25 mouse cellular contexts compared by ENCODE assay signal in the genomic region with DNA sequence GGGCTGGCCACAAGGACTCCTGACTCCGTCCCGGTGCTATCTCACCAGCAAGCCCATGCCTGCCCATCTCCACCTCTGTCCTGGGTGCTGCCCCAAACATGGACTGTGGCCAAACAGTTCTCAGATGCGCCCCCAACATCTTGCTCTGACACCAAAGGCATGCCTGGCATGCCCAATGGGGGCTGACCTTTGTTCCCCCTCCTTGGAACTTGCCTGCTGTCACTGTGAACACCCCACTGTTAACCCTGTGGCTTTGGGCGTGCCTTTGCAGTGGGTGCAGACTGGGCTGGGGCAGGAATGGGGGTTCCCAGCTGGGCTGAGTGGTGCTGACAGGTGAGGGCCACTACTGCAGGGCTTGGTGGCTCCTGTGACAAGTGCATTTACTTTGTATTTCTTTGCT. TPM values are rescaled to one million over a fixed set of nuclear protein-coding genes. Genes with fewer than 3 reads are reported as not detected.
DNase-seq lines count a peak whose midpoint lies in the region; ATAC-seq and TF ChIP-seq lines count a peak whose summit lies in the region.
"Had no signal": no experiment of that assay in that cellular context is flagged by ENCODE, and none has a peak within 500 bp of the region (broad histone marks: within the 10 kb centered on the region; RNA-seq: fewer than 3 reads in every experiment).

No protein-coding gene starts in this region.

- H3K4me1 ChIP-seq in kidney, embryonic 16.5 days (ENCODE audit: insufficient read depth, low read length), result peaks cover 18% of the 10 kb centered on the region
- H3K4me1 ChIP-seq in MEL (ENCODE audit: control insufficient read depth in 1 of 2, insufficient read depth in 2 of 2, low read length in 2 of 2), result peaks cover 0 to 6% of the 10 kb centered on the region in 2 experiments; a peak in 2 of 4 replicates

- H3K27ac ChIP-seq in gastrocnemius, adult 2 months, result peak overlapping the region; percentile 28; the same call in 1 of the 2 replicates
- H3K27ac ChIP-seq in kidney, embryonic 16.5 days (ENCODE audit: low read length), result no peak overlapping the region
- H3K27ac ChIP-seq in MEL (ENCODE audit: control insufficient read depth, low read depth, low read length), result no peak overlapping the region
- H3K27ac ChIP-seq: forebrain, embryonic 10.5 days; limb, embryonic 12.5 days had no signal

- no peaks in the 10 kb centered on the region for H3K9me3 ChIP-seq in kidney, embryonic 16.5 days (ENCODE audit: low read length)
- H3K9me3 ChIP-seq in MEL (replicated peaks; ENCODE audit: insufficient read depth, low read length), result no peaks in the 10 kb centered on the region
- H3K9me3 ChIP-seq: forebrain, embryonic 10.5 days; limb, embryonic 12.5 days; liver, embryonic 13.5 days had no signal

- H3K79me3 ChIP-seq in C2C12 (ENCODE audit: low read depth), result peaks cover 20% of the 10 kb centered on the region

- no peak overlapping the region for H3K9ac ChIP-seq in kidney, embryonic 16.5 days (replicated peaks; ENCODE audit: low read length)
- no peak overlapping the region for H3K9ac ChIP-seq in MEL (ENCODE audit: control insufficient read depth, low read depth, low read length, poor library complexity, severe bottlenecking)
- H3K9ac ChIP-seq: limb, embryonic 12.5 days; liver, embryonic 13.5 days had no signal

- H3K79me2 ChIP-seq in C2C12 (ENCODE audit: control insufficient read depth, insufficient read depth) (peaks cover 38% of the 10 kb centered on the region), MEL (ENCODE audit: control insufficient read depth, insufficient read depth, low read length, poor library complexity) (peaks cover 24% of the 10 kb centered on the region)

- TF ChIP-seq CTCF in gastrocnemius, adult 2 months (IDR thresholded peaks at IDR 0.05), result no peak
- TF ChIP-seq CTCF in C2C12 (IDR thresholded peaks at IDR 0.05; ENCODE audit: control insufficient read depth, insufficient read depth, insufficient read length) (no peak), MEL (IDR thresholded peaks at IDR 0.05 in 2 of 3, conservative IDR thresholded peaks at IDR 0.05 in 1 of 3; ENCODE audit: control insufficient read depth in 1 of 3, insufficient read depth in 1 of 3, low read depth in 2 of 3, low read length in 3 of 3, poor library complexity in 1 of 3, severe bottlenecking in 1 of 3) (no peak)

- H3ac ChIP-seq in C2C12 (ENCODE audit: control insufficient read depth, insufficient read length, low read depth), result no peak overlapping the region

- H3K4me2 ChIP-seq in kidney, embryonic 16.5 days (replicated peaks; ENCODE audit: low read depth, low read length), result no peak overlapping the region
- H3K4me2 ChIP-seq: limb, embryonic 12.5 days; liver, embryonic 13.5 days; midbrain, embryonic 11.5 days had no signal

- TF ChIP-seq EP300 in MEL (IDR thresholded peaks at IDR 0.05; ENCODE audit: low read depth in 1 of 2, low read length in 2 of 2), result no peak

- no peak for DNase-seq in gastrocnemius, adult 2 months
- DNase-seq in gastrocnemius, postnatal 10 days, result no peak
- peak; percentile 37 for DNase-seq in kidney, postnatal 14 days
- DNase-seq in MEL (ENCODE audit: low read depth, low spot score), result peak; percentile 23
- DNase-seq in ovary, postnatal 10 days (ENCODE audit: low spot score), result no peak
- DNase-seq: adrenal gland, postnatal 25 days; gastrocnemius, postnatal 25 days; kidney, adult 11 months; kidney, postnatal 10 days; liver, embryonic 13.5 days; lung, adult 2 months; lung, postnatal 14 days had no signal

- TF ChIP-seq POLR2A in MEL (IDR thresholded peaks at IDR 0.05; ENCODE audit: control insufficient read depth in 1 of 2, insufficient read depth in 1 of 2, low read depth in 1 of 2, low read length in 2 of 2, poor library complexity in 1 of 2), result no peak

- ATAC-seq in kidney, embryonic 16.5 days (ENCODE audit: low FRiP score, low TSS enrichment), result no peak
- ATAC-seq in granulocyte monocyte progenitor cell, adult 5-6 weeks (replicated peaks; ENCODE audit: poor library complexity, severe bottlenecking), result no peak
- ATAC-seq: forebrain, embryonic 16.5 days; hindbrain, postnatal 0 days had no signal

- H3K4me3 ChIP-seq in gastrocnemius, adult 2 months, result no peak overlapping the region
- H3K4me3 ChIP-seq in kidney, embryonic 16.5 days (ENCODE audit: low read length), result no peak overlapping the region
- H3K4me3 ChIP-seq in C2C12 (ENCODE audit: insufficient read depth, poor library complexity, severe bottlenecking) (no peak overlapping the region), MEL (ENCODE audit: control insufficient read depth in 1 of 2, insufficient read depth in 1 of 2, low read depth in 2 of 2, low read length in 2 of 2) (no peak overlapping the region)
- H3K4me3 ChIP-seq: limb, embryonic 12.5 days; liver, embryonic 13.5 days had no signal

- WGBS in kidney, embryonic 16.5 days, result 86% methylated on average over 4 of the region's 4 CpGs

- TF ChIP-seq RAD21 in MEL (IDR thresholded peaks at IDR 0.05; ENCODE audit: low read depth, low read length), result no peak

- peaks cover 60% of the 10 kb centered on the region for H3K36me3 ChIP-seq in kidney, embryonic 16.5 days (ENCODE audit: insufficient read depth, low read length)
- H3K36me3 ChIP-seq in C2C12 (ENCODE audit: control insufficient read depth, insufficient read depth), result peaks cover 66% of the 10 kb centered on the region
- H3K36me3 ChIP-seq in MEL (ENCODE audit: control insufficient read depth in 1 of 2, insufficient read depth in 2 of 2, low read length in 2 of 2), result peaks cover 7% of the 10 kb centered on the region in 2 experiments; a peak in 3 of 4 replicates

- intact Hi-C loops in gastrocnemius, adult 2 months (cut with DNase I), result no loop called here

- H3K27me3 ChIP-seq in kidney, embryonic 16.5 days (ENCODE audit: insufficient read depth, low read length), result no peaks in the 10 kb centered on the region
- H3K27me3 ChIP-seq in C2C12 (ENCODE audit: control insufficient read depth, insufficient read depth, insufficient read length) (no peaks in the 10 kb centered on the region), MEL (ENCODE audit: control insufficient read depth in 1 of 2, insufficient read depth in 2 of 2, low read length in 2 of 2) (no peaks in the 10 kb centered on the region)
- H3K27me3 ChIP-seq: limb, embryonic 12.5 days; liver, embryonic 13.5 days had no signal

TF ChIP-seq in MEL, 35 proteins besides CTCF, POLR2A, EP300 and RAD21 (continues in another document):
- no peak for TF ChIP-seq RCOR1 (IDR thresholded peaks at IDR 0.05; ENCODE audit: low read depth, low read length)

RNA-seq across cellular contexts. Expression of a gene that starts 4.2 kb away (rescaled TPM):
- total RNA-seq in gastrocnemius, adult 2 months (2021), result 10 to 100 TPM; 28.9 to 29.1 TPM
- total RNA-seq in gastrocnemius, postnatal 10 days (2021), result 10 to 100 TPM; 31.6 to 41.3 TPM
- polyA plus RNA-seq in kidney, embryonic 16.5 days (2015; fragmentation: Nextera tagmentation; extraction: Ambion mirVana), result 71.2 and 87.3 TPM in 2 replicates
- 106 TPM for polyA plus RNA-seq in C2C12 (2012; fragmentation: generic; extraction: Trizol)
- total RNA-seq in MEL (2012; rRNA removed), result 50.4 and 52.0 TPM in 2 replicates
- polyA plus RNA-seq in MEL (2012; ENCODE audit: insufficient read depth in 1 of 2, insufficient read length in 2 of 2, low read depth in 1 of 2, low replicate concordance in 2 of 2, missing spikeins in 1 of 2), result 100 to 1,000 TPM in 1 of 2 experiments, not detected in 1; 210 TPM
- total RNA-seq in granulocyte monocyte progenitor cell, adult 5-6 weeks (2014; fragmentation: Nextera tagmentation), result 88.0 and 106 TPM in 2 replicates
- 13.8 and 18.3 TPM in 2 replicates for total RNA-seq in granulocyte monocyte progenitor cell, adult 5-6 weeks (2017)

RNA-seq across cellular contexts. Expression of a gene that starts 4.6 kb away (rescaled TPM):
- 10 to 100 TPM; 22.3 to 29.8 TPM for total RNA-seq in gastrocnemius, adult 2 months (2021)
- 10 to 100 TPM; 26.8 to 30.9 TPM for total RNA-seq in gastrocnemius, postnatal 10 days (2021)
- 123 and 129 TPM in 2 replicates for polyA plus RNA-seq in kidney, embryonic 16.5 days (2015; fragmentation: Nextera tagmentation; extraction: Ambion mirVana)
- polyA plus RNA-seq in C2C12 (2012; fragmentation: generic; extraction: Trizol) (74.8 TPM), MEL (2012; ENCODE audit: insufficient read depth in 1 of 2, insufficient read length in 2 of 2, low read depth in 1 of 2, low replicate concordance in 2 of 2, missing spikeins in 1 of 2) (100 to 1,000 TPM in 1 of 2 experiments, not detected in 1; 217 TPM)
- total RNA-seq in MEL (2012; rRNA removed), result 79.8 and 86.9 TPM in 2 replicates
- 99.1 and 108 TPM in 2 replicates for total RNA-seq in granulocyte monocyte progenitor cell, adult 5-6 weeks (2014; fragmentation: Nextera tagmentation)
- total RNA-seq in granulocyte monocyte progenitor cell, adult 5-6 weeks (2017), result 33.0 and 33.7 TPM in 2 replicates

RNA-seq across cellular contexts. Expression of a gene that starts 11.2 kb away (rescaled TPM):
- total RNA-seq in gastrocnemius, adult 2 months (2021), result under 1 TPM; 0.38 to 0.98 TPM
- total RNA-seq in gastrocnemius, postnatal 10 days (2021), result under 1 TPM; 0.20 to 0.52 TPM
- 0.70 TPM in 1 of 2 replicates, not detected in the other for polyA plus RNA-seq in kidney, embryonic 16.5 days (2015; fragmentation: Nextera tagmentation; extraction: Ambion mirVana)
- 0.87 TPM for polyA plus RNA-seq in C2C12 (2012; fragmentation: generic; extraction: Trizol)
- 0.42 and 0.59 TPM in 2 replicates for total RNA-seq in MEL (2012; rRNA removed)
- 1 to 10 TPM in 1 of 2 experiments, not detected in 1; 1.1 TPM for polyA plus RNA-seq in MEL (2012; ENCODE audit: insufficient read depth in 1 of 2, insufficient read length in 2 of 2, low read depth in 1 of 2, low replicate concordance in 2 of 2, missing spikeins in 1 of 2)
- total RNA-seq in granulocyte monocyte progenitor cell, adult 5-6 weeks (2014; fragmentation: Nextera tagmentation), result not detected in 2 replicates
- total RNA-seq in granulocyte monocyte progenitor cell, adult 5-6 weeks (2017), result 0.15 TPM in 1 of 2 replicates, not detected in the other
- total RNA-seq: common myeloid progenitor, adult 5-6 weeks; megakaryocyte progenitor cell, adult 5-6 weeks had no signal
- polyA plus RNA-seq: forebrain, embryonic 16.5 days; hindbrain, postnatal 0 days; limb, embryonic 12.5 days; liver, embryonic 13.5 days; midbrain, embryonic 11.5 days; midbrain, postnatal 0 days; stomach, embryonic 14.5 days had no signal

RNA-seq across cellular contexts. Expression of a gene that starts 19.5 kb away (rescaled TPM):
- total RNA-seq in gastrocnemius, adult 2 months (2021), result 100 to 1,000 TPM; 397 to 414 TPM
- total RNA-seq in gastrocnemius, postnatal 10 days (2021), result 100 to 1,000 TPM; 289 to 339 TPM
- 4.5 and 4.6 TPM in 2 replicates for polyA plus RNA-seq in kidney, embryonic 16.5 days (2015; fragmentation: Nextera tagmentation; extraction: Ambion mirVana)
- polyA plus RNA-seq in C2C12 (2012; fragmentation: generic; extraction: Trizol), result 29.2 TPM
- total RNA-seq in MEL (2012; rRNA removed), result not detected in 2 replicates
- under 1 TPM in 1 of 2 experiments, not detected in 1; 0.39 TPM for polyA plus RNA-seq in MEL (2012; ENCODE audit: insufficient read depth in 1 of 2, insufficient read length in 2 of 2, low read depth in 1 of 2, low replicate concordance in 2 of 2, missing spikeins in 1 of 2)
- total RNA-seq in granulocyte monocyte progenitor cell, adult 5-6 weeks (2014; fragmentation: Nextera tagmentation), result not detected in 2 replicates
- total RNA-seq in granulocyte monocyte progenitor cell, adult 5-6 weeks (2017), result not detected in 2 replicates
- total RNA-seq: common myeloid progenitor, adult 5-6 weeks; hindbrain, postnatal 0 days; megakaryocyte progenitor cell, adult 5-6 weeks; midbrain, postnatal 0 days had no signal
- polyA plus RNA-seq: forebrain, embryonic 16.5 days; spleen, adult 2 months had no signal

RNA-seq across cellular contexts. Expression of a gene that starts 32.7 kb away (rescaled TPM):
- total RNA-seq in gastrocnemius, adult 2 months (2021), result 100 to 1,000 TPM; 579 to 691 TPM
- total RNA-seq in gastrocnemius, postnatal 10 days (2021), result 100 to 1,000 TPM; 846 to 935 TPM
- polyA plus RNA-seq in kidney, embryonic 16.5 days (2015; fragmentation: Nextera tagmentation; extraction: Ambion mirVana), result 1,744 and 2,086 TPM in 2 replicates
- polyA plus RNA-seq in C2C12 (2012; fragmentation: generic; extraction: Trizol) (1,494 TPM), MEL (2012; ENCODE audit: insufficient read depth in 1 of 2, insufficient read length in 2 of 2, low read depth in 1 of 2, low replicate concordance in 2 of 2, missing spikeins in 1 of 2) (1,000 to 10,000 TPM in 1 of 2 experiments, not detected in 1; 1,528 TPM)
- 983 and 1,061 TPM in 2 replicates for total RNA-seq in MEL (2012; rRNA removed)
- 1,332 and 1,363 TPM in 2 replicates for total RNA-seq in granulocyte monocyte progenitor cell, adult 5-6 weeks (2014; fragmentation: Nextera tagmentation)
- total RNA-seq in granulocyte monocyte progenitor cell, adult 5-6 weeks (2017), result 324 and 374 TPM in 2 replicates

Comparison
In these comparisons a context has a peak if more than half of its experiments do, and no peak if none do; other contexts are left out.
1. DNase-seq: peak in kidney, postnatal 14 days (single experiment) and MEL (single experiment); none in gastrocnemius, adult 2 months (single experiment), gastrocnemius, postnatal 10 days (single experiment) and ovary, postnatal 10 days (single experiment).